Mouse (Mus musculus): ENCODE measurements around the gene Trappc10.

GRCm38 (mm10) chr10:78244058-78244437, 393 bp downstream of the Trappc10 start:
- no peak for TF ChIP-seq CTCF (IDR thresholded peaks at IDR 0.05; ENCODE audit: borderline replicate concordance, control insufficient read depth, extremely low read depth, insufficient read depth, low read length, poor library complexity)
- TF ChIP-seq POLR2A (IDR thresholded peaks at IDR 0.05; ENCODE audit: control insufficient read depth, extremely low read depth, insufficient read depth, low read length, poor library complexity), result no peak

Measured in thymus, adult 2 months (tissue).